Mouse (Mus musculus): Measurements from ENCODE around the gene Gpr155. TPM values are rescaled to one million over a fixed set of nuclear protein-coding genes. Genes with fewer than 3 reads are reported as not detected.
A peak's percentile ranks its signal among the peaks of the same experiment; 100 is the strongest.

The Gpr155 gene
- polyA plus RNA-seq, 1 experiment from 2014 or later = 6.5 TPM

- no peak for ATAC-seq (ENCODE audit: insufficient read depth, low FRiP score)
- WGBS = 87% methylated on average over 5 of the region's 5 CpGs
- no peaks in the 10 kb centered on the region for H3K36me3 ChIP-seq (ENCODE audit: control insufficient read depth, insufficient read depth, low read length)
- H3K27me3 ChIP-seq (ENCODE audit: control insufficient read depth, insufficient read depth, low read length) = no peaks in the 10 kb centered on the region
- H3K9me3 ChIP-seq (replicated peaks; ENCODE audit: control insufficient read depth, low read length) = no peaks in the 10 kb centered on the region
- H3K9ac ChIP-seq (ENCODE audit: low read length) = no peak overlapping the region
- no peak overlapping the region for H3K4me3 ChIP-seq (replicated peaks; ENCODE audit: low read length)
- no peaks in the 10 kb centered on the region for H3K4me1 ChIP-seq (ENCODE audit: control insufficient read depth, insufficient read depth, low read length)
- H3K4me2 ChIP-seq (ENCODE audit: low read depth, low read length) = no peak overlapping the region
- no peak overlapping the region for H3K27ac ChIP-seq (ENCODE audit: low read length)
These were observed 67.2 kb downstream of the Gpr155 start for GRCm38 (mm10) chr2:73319218-73319617.

GRCm38 (mm10) chr2:73317426-73317825 is 68.9 kb downstream of the Gpr155 start:
- Histone ChIP-seq H3K36me3 (ENCODE audit: control insufficient read depth, insufficient read depth, low read length) (no peaks in the 10 kb centered on the region), H3K27me3 (ENCODE audit: control insufficient read depth, insufficient read depth, low read length) (no peaks in the 10 kb centered on the region), H3K4me2 (ENCODE audit: low read depth, low read length) (no peak overlapping the region), H3K4me1 (ENCODE audit: control insufficient read depth, insufficient read depth, low read length) (0 out of 2 replicates have a peak, but pooled peaks cover 4% of the 10 kb centered on the region), H3K9me3 (replicated peaks; ENCODE audit: control insufficient read depth, low read length) (no peaks in the 10 kb centered on the region), H3K27ac (ENCODE audit: low read length) (no peak overlapping the region), H3K9ac (ENCODE audit: low read length) (no peak overlapping the region), H3K4me3 (replicated peaks; ENCODE audit: low read length) (no peak overlapping the region)
- no peak for ATAC-seq (ENCODE audit: insufficient read depth, low FRiP score)
- 89% methylated on average over 9 of the region's 9 CpGs for WGBS

- Histone ChIP-seq H3K9ac (ENCODE audit: low read length) (no peak overlapping the region), H3K27ac (ENCODE audit: low read length) (no peak overlapping the region), H3K4me3 (replicated peaks; ENCODE audit: low read length) (no peak overlapping the region), H3K27me3 (ENCODE audit: control insufficient read depth, insufficient read depth, low read length) (no peaks in the 10 kb centered on the region), H3K9me3 (replicated peaks; ENCODE audit: control insufficient read depth, low read length) (no peaks in the 10 kb centered on the region), H3K36me3 (ENCODE audit: control insufficient read depth, insufficient read depth, low read length) (peaks cover 6% of the 10 kb centered on the region; the same call in 1 of the 2 replicates), H3K4me1 (ENCODE audit: control insufficient read depth, insufficient read depth, low read length) (peaks cover 9% of the 10 kb centered on the region), H3K4me2 (ENCODE audit: low read depth, low read length) (no peak overlapping the region)
- no peak for ATAC-seq (ENCODE audit: insufficient read depth, low FRiP score)
- WGBS = 91% methylated on average over 3 of the region's 3 CpGs
These were observed 72.1 kb downstream of the Gpr155 start for GRCm38 (mm10) chr2:73314311-73314710.

- peak; percentile 48 for ATAC-seq (ENCODE audit: insufficient read depth, low FRiP score)
These were observed 73.3 kb downstream of the Gpr155 start for GRCm38 (mm10) chr2:73313117-73313501.

GRCm38 (mm10) chr2:73312152-73313116 is 73.9 kb downstream of the Gpr155 start, which contains the start of the genes Scrn3 and Cir1:
Scrn3 (plus strand) TSS chr2:73312601.
Cir1 (minus strand) TSS chr2:73312701.
- peak within 1 kb of the TSS; percentile 86 for H3K9ac ChIP-seq (ENCODE audit: low read length)
- no peaks in the 10 kb centered on the region for H3K27me3 ChIP-seq (ENCODE audit: control insufficient read depth, insufficient read depth, low read length)
- peak within 1 kb of the TSS; percentile 85 for H3K4me2 ChIP-seq (ENCODE audit: low read depth, low read length)
- peak within 1 kb of the TSS; percentile 91 for H3K4me3 ChIP-seq (replicated peaks; ENCODE audit: low read length)
- peaks cover 9% of the 10 kb centered on the region for H3K4me1 ChIP-seq (ENCODE audit: control insufficient read depth, insufficient read depth, low read length)
- peak; percentile 98 for ATAC-seq (ENCODE audit: insufficient read depth, low FRiP score)
- peak within 1 kb of the TSS; percentile 91 for H3K27ac ChIP-seq (ENCODE audit: low read length)
- peaks cover 6% of the 10 kb centered on the region; the same call in 1 of the 2 replicates for H3K36me3 ChIP-seq (ENCODE audit: control insufficient read depth, insufficient read depth, low read length)
- WGBS = under 1% methylated on average over 64 of the region's 64 CpGs
- no peaks in the 10 kb centered on the region for H3K9me3 ChIP-seq (replicated peaks; ENCODE audit: control insufficient read depth, low read length)

More at GRCm38 (mm10) chr2:73313117-73313501, 73.3 kb downstream of the Gpr155 start:
- Histone ChIP-seq H3K4me2 (ENCODE audit: low read depth, low read length) (peak overlapping the region; percentile 70), H3K9me3 (replicated peaks; ENCODE audit: control insufficient read depth, low read length) (no peaks in the 10 kb centered on the region), H3K9ac (ENCODE audit: low read length) (peak overlapping the region; percentile 77), H3K4me3 (replicated peaks; ENCODE audit: low read length) (peak overlapping the region; percentile 91), H3K27me3 (ENCODE audit: control insufficient read depth, insufficient read depth, low read length) (no peaks in the 10 kb centered on the region), H3K36me3 (ENCODE audit: control insufficient read depth, insufficient read depth, low read length) (peaks cover 6% of the 10 kb centered on the region; the same call in 1 of the 2 replicates), H3K27ac (ENCODE audit: low read length) (peak overlapping the region; percentile 91), H3K4me1 (ENCODE audit: control insufficient read depth, insufficient read depth, low read length) (peaks cover 9% of the 10 kb centered on the region)
- 27% methylated on average over 14 of the region's 14 CpGs for WGBS

- 90% methylated on average over 7 of the region's 7 CpGs for WGBS
- Histone ChIP-seq H3K4me2 (ENCODE audit: low read depth, low read length) (no peak overlapping the region), H3K4me3 (replicated peaks; ENCODE audit: low read length) (no peak overlapping the region), H3K9me3 (replicated peaks; ENCODE audit: control insufficient read depth, low read length) (no peaks in the 10 kb centered on the region), H3K27ac (ENCODE audit: low read length) (no peak overlapping the region), H3K9ac (ENCODE audit: low read length) (no peak overlapping the region), H3K36me3 (ENCODE audit: control insufficient read depth, insufficient read depth, low read length) (peaks cover 14% of the 10 kb centered on the region), H3K27me3 (ENCODE audit: control insufficient read depth, insufficient read depth, low read length) (no peaks in the 10 kb centered on the region), H3K4me1 (ENCODE audit: control insufficient read depth, insufficient read depth, low read length) (no peaks in the 10 kb centered on the region)
- ATAC-seq (ENCODE audit: insufficient read depth, low FRiP score) = no peak
These were observed 80.4 kb downstream of the Gpr155 start for GRCm38 (mm10) chr2:73306006-73306405.

GRCm38 (mm10) chr2:73304506-73304905 is 81.9 kb downstream of the Gpr155 start:
- Histone ChIP-seq H3K36me3 (ENCODE audit: control insufficient read depth, insufficient read depth, low read length) (peaks cover 8% of the 10 kb centered on the region; the same call in 1 of the 2 replicates), H3K27me3 (ENCODE audit: control insufficient read depth, insufficient read depth, low read length) (no peaks in the 10 kb centered on the region), H3K4me2 (ENCODE audit: low read depth, low read length) (no peak overlapping the region), H3K27ac (ENCODE audit: low read length) (no peak overlapping the region), H3K4me3 (replicated peaks; ENCODE audit: low read length) (no peak overlapping the region), H3K9me3 (replicated peaks; ENCODE audit: control insufficient read depth, low read length) (no peaks in the 10 kb centered on the region), H3K4me1 (ENCODE audit: control insufficient read depth, insufficient read depth, low read length) (no peaks in the 10 kb centered on the region), H3K9ac (ENCODE audit: low read length) (no peak overlapping the region)
- WGBS = 82% methylated on average over 5 of the region's 5 CpGs
- ATAC-seq (ENCODE audit: insufficient read depth, low FRiP score) = no peak

GRCm38 (mm10) chr2:73302722-73303121 is 83.7 kb downstream of the Gpr155 start:
- no peaks in the 10 kb centered on the region for H3K27me3 ChIP-seq (ENCODE audit: control insufficient read depth, insufficient read depth, low read length)
- H3K9me3 ChIP-seq (replicated peaks; ENCODE audit: control insufficient read depth, low read length) = no peaks in the 10 kb centered on the region
- H3K4me2 ChIP-seq (ENCODE audit: low read depth, low read length) = no peak overlapping the region
- no peaks in the 10 kb centered on the region for H3K4me1 ChIP-seq (ENCODE audit: control insufficient read depth, insufficient read depth, low read length)
- no peak overlapping the region for H3K4me3 ChIP-seq (replicated peaks; ENCODE audit: low read length)
- 86% methylated on average over 9 of the region's 9 CpGs for WGBS
- H3K36me3 ChIP-seq (ENCODE audit: control insufficient read depth, insufficient read depth, low read length) = peaks cover 8% of the 10 kb centered on the region; the same call in 1 of the 2 replicates
- ATAC-seq (ENCODE audit: insufficient read depth, low FRiP score) = no peak
- H3K27ac ChIP-seq (ENCODE audit: low read length) = no peak overlapping the region
- H3K9ac ChIP-seq (ENCODE audit: low read length) = no peak overlapping the region

- Histone ChIP-seq H3K4me1 (ENCODE audit: control insufficient read depth, insufficient read depth, low read length) (no peaks in the 10 kb centered on the region), H3K27ac (ENCODE audit: low read length) (no peak overlapping the region), H3K36me3 (ENCODE audit: control insufficient read depth, insufficient read depth, low read length) (peaks cover 8% of the 10 kb centered on the region; the same call in 1 of the 2 replicates), H3K9me3 (replicated peaks; ENCODE audit: control insufficient read depth, low read length) (no peaks in the 10 kb centered on the region), H3K9ac (ENCODE audit: low read length) (no peak overlapping the region), H3K27me3 (ENCODE audit: control insufficient read depth, insufficient read depth, low read length) (no peaks in the 10 kb centered on the region), H3K4me3 (replicated peaks; ENCODE audit: low read length) (no peak overlapping the region), H3K4me2 (ENCODE audit: low read depth, low read length) (no peak overlapping the region)
- 31% methylated on average over 1 of the region's 1 CpGs for WGBS
- no peak for ATAC-seq (ENCODE audit: insufficient read depth, low FRiP score)
These were observed 84.4 kb downstream of the Gpr155 start for GRCm38 (mm10) chr2:73301979-73302378.
